Comparison of ENCODE assay signal across 7 mouse cellular contexts in the genomic region with DNA sequence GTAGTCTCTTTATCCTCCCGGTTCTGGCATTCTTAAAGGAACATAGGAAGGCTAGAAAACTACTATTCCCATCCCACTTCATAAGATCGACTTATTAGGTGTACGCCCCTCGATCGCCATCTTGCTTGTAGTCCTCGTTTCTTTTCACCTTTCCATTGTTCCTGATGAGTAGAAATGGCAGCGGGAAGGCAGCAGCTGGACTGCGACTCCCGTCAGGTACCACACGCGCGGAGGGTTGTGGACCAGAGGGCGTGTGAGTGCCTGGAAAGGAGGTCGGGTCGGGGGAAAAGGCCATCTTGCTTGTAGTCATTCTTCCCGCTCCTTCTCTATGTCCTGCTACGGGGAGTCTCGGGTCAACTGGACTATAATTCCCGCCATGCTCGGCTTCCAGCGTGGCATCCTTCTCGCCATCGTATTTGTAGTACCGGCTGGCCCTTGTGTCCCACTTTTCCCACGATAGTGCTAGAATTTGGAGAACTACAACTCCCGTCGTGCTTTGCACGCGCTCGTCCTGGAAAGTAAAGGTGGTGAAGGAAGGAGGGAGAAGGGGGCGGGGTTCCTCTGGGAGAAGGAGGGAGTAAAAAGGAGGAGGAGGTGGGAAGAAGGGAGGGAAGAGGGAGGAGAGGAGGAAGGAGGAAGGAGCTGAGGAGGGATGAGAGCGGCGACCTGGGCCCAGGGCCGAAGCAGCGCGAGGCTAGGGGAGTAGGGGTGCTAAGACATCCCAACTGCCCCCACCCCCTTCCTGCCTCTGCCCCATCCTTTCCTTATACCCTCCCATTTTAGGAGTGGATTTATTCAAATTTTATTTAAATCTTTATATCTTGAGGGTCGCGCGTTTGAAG. TPM values are rescaled to one million over a fixed set of nuclear protein-coding genes. Genes with fewer than 3 reads are reported as not detected.
A peak's percentile ranks its signal among the peaks of the same experiment; 100 is the strongest.
DNase-seq lines count a peak whose midpoint lies in the region; ATAC-seq and TF ChIP-seq lines count a peak whose summit lies in the region.

No protein-coding gene starts in this region.

- ATAC-seq in embryonic facial prominence, embryonic 12.5 days (ENCODE audit: insufficient number of reproducible peaks, insufficient read depth, low FRiP score, low TSS enrichment): peak; percentile 79
- peak; percentile 84 for ATAC-seq in limb, embryonic 11.5 days (ENCODE audit: insufficient number of reproducible peaks, low FRiP score, low TSS enrichment, low read depth)
- ATAC-seq in midbrain, embryonic 14.5 days (ENCODE audit: low FRiP score, low TSS enrichment): peak; percentile 90

- TF ChIP-seq CTCF in spleen, adult 2 months (IDR thresholded peaks at IDR 0.05; ENCODE audit: extremely low read depth, insufficient read depth, insufficient read length, insufficient replicate concordance): no peak

- H3K4me1 ChIP-seq in embryonic facial prominence, embryonic 12.5 days: peaks cover 20% of the 10 kb centered on the region
- peaks cover 8% of the 10 kb centered on the region for H3K4me1 ChIP-seq in limb, embryonic 11.5 days (ENCODE audit: control insufficient read depth, insufficient read depth, low read length)
- H3K4me1 ChIP-seq in midbrain, embryonic 14.5 days (ENCODE audit: control insufficient read depth, insufficient read depth, low read length): peaks cover 18% of the 10 kb centered on the region
- H3K4me1 ChIP-seq in spleen, adult 2 months (ENCODE audit: control insufficient read depth, insufficient read depth, insufficient read length): peaks cover 6% of the 10 kb centered on the region; the same call in 1 of the 2 replicates

- DNase-seq in adrenal gland, postnatal 25 days: peak; percentile 86
- peak; percentile 100 for DNase-seq in heart, adult 11 months
- peak; percentile 94 for DNase-seq in kidney, adult 18-20 months
- peak; percentile 97 for DNase-seq in limb, embryonic 11.5 days (ENCODE audit: low spot score)
- peak; percentile 99 for DNase-seq in midbrain, embryonic 14.5 days
- DNase-seq in spleen, adult 2 months (ENCODE audit: low read depth in 1 of 2, low spot score in 2 of 2): peak; percentile 63 to 64

- H3K36me3 ChIP-seq in embryonic facial prominence, embryonic 12.5 days: peaks cover 29% of the 10 kb centered on the region
- peaks cover 22% of the 10 kb centered on the region for H3K36me3 ChIP-seq in limb, embryonic 11.5 days (ENCODE audit: control insufficient read depth, insufficient read depth, low read length)
- H3K36me3 ChIP-seq in midbrain, embryonic 14.5 days (ENCODE audit: control insufficient read depth, insufficient read depth, low read length): peaks cover 31% of the 10 kb centered on the region
- H3K36me3 ChIP-seq in spleen, adult 2 months (ENCODE audit: control insufficient read depth, insufficient read depth, low read length): peaks cover 1% of the 10 kb centered on the region; the same call in 1 of the 2 replicates

- WGBS in embryonic facial prominence, embryonic 12.5 days: under 1% methylated on average over 39 of the region's 39 CpGs
- WGBS in limb, embryonic 11.5 days: under 1% methylated on average over 39 of the region's 39 CpGs
- WGBS in midbrain, embryonic 14.5 days: under 1% methylated on average over 39 of the region's 39 CpGs
- WGBS in spleen, adult 2 months: under 1% methylated on average over 37 of the region's 39 CpGs

- peak overlapping the region; percentile 91 for H3K9ac ChIP-seq in embryonic facial prominence, embryonic 12.5 days
- H3K9ac ChIP-seq in limb, embryonic 11.5 days (ENCODE audit: low read length): peak overlapping the region; percentile 85
- peak overlapping the region; percentile 93 for H3K9ac ChIP-seq in midbrain, embryonic 14.5 days (replicated peaks; ENCODE audit: low read length)

- peak overlapping the region; percentile 93 for H3K27ac ChIP-seq in embryonic facial prominence, embryonic 12.5 days
- H3K27ac ChIP-seq in limb, embryonic 11.5 days (replicated peaks; ENCODE audit: low read depth, low read length): peak overlapping the region; percentile 93
- peak overlapping the region; percentile 89 for H3K27ac ChIP-seq in midbrain, embryonic 14.5 days (replicated peaks; ENCODE audit: low read depth, low read length)
- peak overlapping the region; percentile 87 for H3K27ac ChIP-seq in spleen, adult 2 months (ENCODE audit: insufficient read depth, low read length)

- no peaks in the 10 kb centered on the region for H3K27me3 ChIP-seq in embryonic facial prominence, embryonic 12.5 days
- no peaks in the 10 kb centered on the region for H3K27me3 ChIP-seq in limb, embryonic 11.5 days (ENCODE audit: control insufficient read depth, insufficient read depth, low read length)
- H3K27me3 ChIP-seq in midbrain, embryonic 14.5 days (ENCODE audit: control insufficient read depth, insufficient read depth, low read length): no peaks in the 10 kb centered on the region
- no peaks in the 10 kb centered on the region for H3K27me3 ChIP-seq in spleen, adult 2 months (ENCODE audit: control insufficient read depth, insufficient read depth, low read length)

- no peak for TF ChIP-seq POLR2A in spleen, adult 2 months (IDR thresholded peaks at IDR 0.05; ENCODE audit: low read depth, low read length)

- no peaks in the 10 kb centered on the region for H3K9me3 ChIP-seq in embryonic facial prominence, embryonic 12.5 days
- no peaks in the 10 kb centered on the region for H3K9me3 ChIP-seq in limb, embryonic 11.5 days (ENCODE audit: control insufficient read depth, low read length)
- no peaks in the 10 kb centered on the region for H3K9me3 ChIP-seq in midbrain, embryonic 14.5 days (ENCODE audit: control insufficient read depth, low read length)

- peak overlapping the region; percentile 86 for H3K4me3 ChIP-seq in embryonic facial prominence, embryonic 12.5 days
- H3K4me3 ChIP-seq in limb, embryonic 11.5 days (ENCODE audit: low read depth, low read length): peak overlapping the region; percentile 87
- peak overlapping the region; percentile 93 for H3K4me3 ChIP-seq in midbrain, embryonic 14.5 days (replicated peaks; ENCODE audit: low read depth, low read length)
- H3K4me3 ChIP-seq in spleen, adult 2 months (ENCODE audit: extremely low read depth, insufficient read depth, insufficient read length): peak overlapping the region; percentile 87

- H3K4me2 ChIP-seq in embryonic facial prominence, embryonic 12.5 days (replicated peaks): peak overlapping the region; percentile 83
- peak overlapping the region; percentile 80 for H3K4me2 ChIP-seq in limb, embryonic 11.5 days (ENCODE audit: low read depth, severe bottlenecking)
- H3K4me2 ChIP-seq in midbrain, embryonic 14.5 days (ENCODE audit: low read length): peak overlapping the region; percentile 94

RNA-seq across cellular contexts. Expression of a gene that starts 1.5 kb away (rescaled TPM):
- 18.3 and 18.5 TPM in 2 replicates for total RNA-seq in adrenal gland, postnatal 25 days (2021)
- polyA plus RNA-seq in embryonic facial prominence, embryonic 12.5 days (2016; fragmentation: Nextera tagmentation; extraction: Ambion mirVana): 11.8 and 11.9 TPM in 2 replicates
- polyA plus RNA-seq in limb, embryonic 11.5 days (2014; fragmentation: Nextera tagmentation; extraction: Ambion mirVana): 9.8 and 10.9 TPM in 2 replicates
- polyA plus RNA-seq in midbrain, embryonic 14.5 days (2014; fragmentation: Nextera tagmentation; extraction: Ambion mirVana): 7.4 and 15.2 TPM in 2 replicates
- polyA plus RNA-seq in spleen, adult 2 months (2012; rRNA removed): 17.4 and 23.6 TPM in 2 replicates

RNA-seq across cellular contexts. Expression of a gene that starts 13.9 kb away (rescaled TPM):
- total RNA-seq in adrenal gland, postnatal 25 days (2021): not detected in 2 replicates
- polyA plus RNA-seq in embryonic facial prominence, embryonic 12.5 days (2016; fragmentation: Nextera tagmentation; extraction: Ambion mirVana): 0.55 and 0.68 TPM in 2 replicates
- 0.32 and 0.70 TPM in 2 replicates for polyA plus RNA-seq in limb, embryonic 11.5 days (2014; fragmentation: Nextera tagmentation; extraction: Ambion mirVana)
- polyA plus RNA-seq in midbrain, embryonic 14.5 days (2014; fragmentation: Nextera tagmentation; extraction: Ambion mirVana): 0.12 and 0.16 TPM in 2 replicates
- not detected in 2 replicates for polyA plus RNA-seq in spleen, adult 2 months (2012; rRNA removed)

RNA-seq across cellular contexts. Expression of a gene that starts 23.7 kb away (rescaled TPM):
- 31.5 and 37.2 TPM in 2 replicates for total RNA-seq in adrenal gland, postnatal 25 days (2021)
- 16.7 and 17.5 TPM in 2 replicates for polyA plus RNA-seq in embryonic facial prominence, embryonic 12.5 days (2016; fragmentation: Nextera tagmentation; extraction: Ambion mirVana)
- 11.7 and 12.3 TPM in 2 replicates for polyA plus RNA-seq in limb, embryonic 11.5 days (2014; fragmentation: Nextera tagmentation; extraction: Ambion mirVana)
- polyA plus RNA-seq in midbrain, embryonic 14.5 days (2014; fragmentation: Nextera tagmentation; extraction: Ambion mirVana): 2.9 and 3.4 TPM in 2 replicates
- polyA plus RNA-seq in spleen, adult 2 months (2012; rRNA removed): 50.3 and 62.9 TPM in 2 replicates

RNA-seq across cellular contexts. Expression of a gene that starts 30.6 kb away (rescaled TPM):
- 36.9 and 49.8 TPM in 2 replicates for total RNA-seq in adrenal gland, postnatal 25 days (2021)
- 25.5 and 26.5 TPM in 2 replicates for polyA plus RNA-seq in embryonic facial prominence, embryonic 12.5 days (2016; fragmentation: Nextera tagmentation; extraction: Ambion mirVana)
- 31.5 and 38.0 TPM in 2 replicates for polyA plus RNA-seq in limb, embryonic 11.5 days (2014; fragmentation: Nextera tagmentation; extraction: Ambion mirVana)
- polyA plus RNA-seq in midbrain, embryonic 14.5 days (2014; fragmentation: Nextera tagmentation; extraction: Ambion mirVana): 24.0 and 27.3 TPM in 2 replicates
- polyA plus RNA-seq in spleen, adult 2 months (2012; rRNA removed): 13.9 and 14.9 TPM in 2 replicates

RNA-seq across cellular contexts. Expression of a gene that starts 33.3 kb away (rescaled TPM):
- 2.5 and 2.6 TPM in 2 replicates for total RNA-seq in adrenal gland, postnatal 25 days (2021)
- 27.7 and 30.5 TPM in 2 replicates for polyA plus RNA-seq in embryonic facial prominence, embryonic 12.5 days (2016; fragmentation: Nextera tagmentation; extraction: Ambion mirVana)
- polyA plus RNA-seq in limb, embryonic 11.5 days (2014; fragmentation: Nextera tagmentation; extraction: Ambion mirVana): 19.6 and 21.4 TPM in 2 replicates
- 3.5 and 4.3 TPM in 2 replicates for polyA plus RNA-seq in midbrain, embryonic 14.5 days (2014; fragmentation: Nextera tagmentation; extraction: Ambion mirVana)
- 0.91 and 1.4 TPM in 2 replicates for polyA plus RNA-seq in spleen, adult 2 months (2012; rRNA removed)

Comparison
In these comparisons a context has a peak if more than half of its experiments do, and no peak if none do; other contexts are left out.
1. Peak in every context shown above with its lines: DNase-seq, ATAC-seq, H3K4me3 ChIP-seq and H3K27ac ChIP-seq.